In the genomic region with DNA sequence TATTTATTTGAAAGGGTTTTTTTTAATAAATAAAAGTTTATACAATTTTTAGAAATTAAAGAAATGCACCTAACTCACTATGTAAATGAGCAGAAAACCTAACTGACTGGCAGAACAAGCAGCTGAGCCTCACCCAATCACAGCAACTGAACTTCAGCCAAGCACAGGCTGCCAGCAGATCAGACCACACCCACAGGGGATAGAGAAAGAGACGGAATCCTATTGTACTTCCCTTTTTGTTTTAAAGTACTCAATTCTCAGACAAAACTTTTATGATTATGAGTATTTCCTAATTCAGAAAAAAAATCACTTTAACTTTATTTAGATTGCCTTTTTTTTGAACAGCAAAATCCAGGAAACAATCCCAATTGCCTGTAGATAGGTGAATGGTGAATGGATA, we compare ENCODE assay signal across 9 mouse cellular contexts. TPM values are rescaled to one million over a fixed set of nuclear protein-coding genes. Genes with fewer than 3 reads are reported as not detected.
A peak's percentile ranks its signal among the peaks of the same experiment; 100 is the strongest.
DNase-seq lines count a peak whose midpoint lies in the region; ATAC-seq and TF ChIP-seq lines count a peak whose summit lies in the region.
"Had no signal": no experiment of that assay in that cellular context is flagged by ENCODE, and none has a peak within 500 bp of the region (broad histone marks: within the 10 kb centered on the region; RNA-seq: fewer than 3 reads in every experiment).

No protein-coding gene starts in this region.

- TF ChIP-seq CTCF in MEL (IDR thresholded peaks at IDR 0.05 in 2 of 3, conservative IDR thresholded peaks at IDR 0.05 in 1 of 3; ENCODE audit: control insufficient read depth in 1 of 3, insufficient read depth in 1 of 3, low read depth in 2 of 3, low read length in 3 of 3, poor library complexity in 1 of 3, severe bottlenecking in 1 of 3) = no peak
- TF ChIP-seq CTCF in intestine, postnatal 0 days (IDR thresholded peaks at IDR 0.05; ENCODE audit: low read depth) = no peak

- H3K79me2 ChIP-seq in MEL (ENCODE audit: control insufficient read depth, insufficient read depth, low read length, poor library complexity) = peaks cover 1% of the 10 kb centered on the region; the same call in 1 of the 2 replicates

- H3K4me3 ChIP-seq in hindbrain, embryonic 13.5 days = no peak overlapping the region
- H3K4me3 ChIP-seq in hindbrain, embryonic 12.5 days = no peak overlapping the region
- no peak overlapping the region; a peak in 1 of 4 replicates for H3K4me3 ChIP-seq in MEL (ENCODE audit: control insufficient read depth in 1 of 2, insufficient read depth in 1 of 2, low read depth in 2 of 2, low read length in 2 of 2)
- H3K4me3 ChIP-seq in intestine, postnatal 0 days (ENCODE audit: low read depth, low read length) = no peak overlapping the region

- no peak for ATAC-seq in hindbrain, embryonic 13.5 days (ENCODE audit: low FRiP score)
- no peak for ATAC-seq in hindbrain, embryonic 12.5 days (ENCODE audit: low FRiP score)
- peak; percentile 69; the same call in 1 of the 2 replicates for ATAC-seq in intestine, postnatal 0 days

- H3K9me3 ChIP-seq in hindbrain, embryonic 13.5 days = no peaks in the 10 kb centered on the region
- H3K9me3 ChIP-seq in hindbrain, embryonic 12.5 days (replicated peaks) = peaks cover 2% of the 10 kb centered on the region; the same call in 1 of the 2 replicates
- H3K9me3 ChIP-seq in MEL (replicated peaks; ENCODE audit: insufficient read depth, low read length) = no peaks in the 10 kb centered on the region
- no peaks in the 10 kb centered on the region for H3K9me3 ChIP-seq in intestine, postnatal 0 days (ENCODE audit: control insufficient read depth)

- peak in 1 of 2 experiments; percentile 50; a peak in 3 of 4 replicates for TF ChIP-seq EP300 in MEL (IDR thresholded peaks at IDR 0.05; ENCODE audit: low read depth in 1 of 2, low read length in 2 of 2)

- H3K4me1 ChIP-seq in hindbrain, embryonic 13.5 days (replicated peaks) = peaks cover 55% of the 10 kb centered on the region
- H3K4me1 ChIP-seq in hindbrain, embryonic 12.5 days = peaks cover 36% of the 10 kb centered on the region
- H3K4me1 ChIP-seq in MEL (ENCODE audit: control insufficient read depth in 1 of 2, insufficient read depth in 2 of 2, low read length in 2 of 2) = peaks cover 21 to 24% of the 10 kb centered on the region in 2 experiments
- no peaks in the 10 kb centered on the region for H3K4me1 ChIP-seq in intestine, postnatal 0 days (replicated peaks; ENCODE audit: control insufficient read depth, insufficient read depth, low read length)

- TF ChIP-seq RAD21 in MEL (IDR thresholded peaks at IDR 0.05; ENCODE audit: low read depth, low read length) = no peak

- no peaks in the 10 kb centered on the region for H3K27me3 ChIP-seq in hindbrain, embryonic 13.5 days
- no peaks in the 10 kb centered on the region for H3K27me3 ChIP-seq in hindbrain, embryonic 12.5 days
- no peaks in the 10 kb centered on the region for H3K27me3 ChIP-seq in MEL (ENCODE audit: control insufficient read depth in 1 of 2, insufficient read depth in 2 of 2, low read length in 2 of 2)
- H3K27me3 ChIP-seq in intestine, postnatal 0 days (replicated peaks; ENCODE audit: control insufficient read depth, insufficient read depth, low read length) = no peaks in the 10 kb centered on the region

- 0 out of 2 replicates have a peak overlapping the region, but pooled peaks have one; percentile 52 for H3K27ac ChIP-seq in hindbrain, embryonic 13.5 days
- H3K27ac ChIP-seq in hindbrain, embryonic 12.5 days = no peak overlapping the region
- H3K27ac ChIP-seq in MEL (ENCODE audit: control insufficient read depth, low read depth, low read length) = no peak overlapping the region
- H3K27ac ChIP-seq in intestine, postnatal 0 days (ENCODE audit: low read depth, low read length) = no peak overlapping the region
- H3K27ac ChIP-seq: macrophage had no signal

- no peak overlapping the region for H3K9ac ChIP-seq in hindbrain, embryonic 13.5 days
- H3K9ac ChIP-seq in hindbrain, embryonic 12.5 days = no peak overlapping the region
- no peak overlapping the region for H3K9ac ChIP-seq in MEL (ENCODE audit: control insufficient read depth, low read depth, low read length, poor library complexity, severe bottlenecking)
- H3K9ac ChIP-seq in intestine, postnatal 0 days (ENCODE audit: low read depth, low read length) = no peak overlapping the region

- WGBS in hindbrain, embryonic 13.5 days = 21% methylated on average over 1 of the region's 1 CpGs
- WGBS in hindbrain, embryonic 12.5 days = 45% methylated on average over 1 of the region's 1 CpGs
- WGBS in intestine, postnatal 0 days = 14% methylated on average over 1 of the region's 1 CpGs

- DNase-seq in A20 (ENCODE audit: low read depth, low spot score) (peak; percentile 83), MEL (ENCODE audit: low read depth, low spot score) (peak; percentile 95)
- no peak for DNase-seq in embryo, embryonic 11 days
- no peak for DNase-seq in kidney, postnatal 14 days
- no peak for DNase-seq in urinary bladder, postnatal 10 days (ENCODE audit: low spot score)

- H3K36me3 ChIP-seq in hindbrain, embryonic 13.5 days = peaks cover 2% of the 10 kb centered on the region; the same call in 1 of the 2 replicates
- H3K36me3 ChIP-seq in hindbrain, embryonic 12.5 days = peaks cover 3% of the 10 kb centered on the region; the same call in 1 of the 2 replicates
- peaks cover 3 to 36% of the 10 kb centered on the region in 2 experiments for H3K36me3 ChIP-seq in MEL (ENCODE audit: control insufficient read depth in 1 of 2, insufficient read depth in 2 of 2, low read length in 2 of 2)
- H3K36me3 ChIP-seq in intestine, postnatal 0 days (ENCODE audit: control insufficient read depth, insufficient read depth) = peaks cover 6% of the 10 kb centered on the region

- no peak for TF ChIP-seq POLR2A in MEL (IDR thresholded peaks at IDR 0.05; ENCODE audit: control insufficient read depth in 1 of 2, insufficient read depth in 1 of 2, low read depth in 1 of 2, low read length in 2 of 2, poor library complexity in 1 of 2)

- no peak overlapping the region for H3K4me2 ChIP-seq in hindbrain, embryonic 13.5 days
- no peak overlapping the region for H3K4me2 ChIP-seq in hindbrain, embryonic 12.5 days (replicated peaks)
- peak overlapping the region; percentile 27; the same call in 1 of the 2 replicates for H3K4me2 ChIP-seq in intestine, postnatal 0 days (replicated peaks; ENCODE audit: low read depth)

TF ChIP-seq in MEL, 35 proteins besides CTCF, POLR2A, EP300 and RAD21:
- TF ChIP-seq SIN3A (IDR thresholded peaks at IDR 0.05; ENCODE audit: low read length) (peak; percentile 63), MAZ (IDR thresholded peaks at IDR 0.05; ENCODE audit: low read depth, low read length) (0 out of 2 replicates have a peak, but pooled peaks have one; percentile 33), ETS1 (IDR thresholded peaks at IDR 0.05; ENCODE audit: low read depth, low read length) (peak; percentile 68), MYC (IDR thresholded peaks at IDR 0.05; ENCODE audit: low read depth, low read length) (peak; percentile 69; the same call in 1 of the 2 replicates), CHD1 (IDR thresholded peaks at IDR 0.05; ENCODE audit: low read depth, low read length) (0 out of 2 replicates have a peak, but pooled peaks have one; percentile 26), E2F4 (IDR thresholded peaks at IDR 0.05; ENCODE audit: borderline replicate concordance, low read depth, low read length) (no peak), ZKSCAN1 (IDR thresholded peaks at IDR 0.05; ENCODE audit: low read depth, low read length) (no peak), MAX (IDR thresholded peaks at IDR 0.05; ENCODE audit: low read length) (no peak), RCOR1 (IDR thresholded peaks at IDR 0.05; ENCODE audit: low read depth, low read length) (peak; percentile 97), TCF12 (IDR thresholded peaks at IDR 0.05; ENCODE audit: low read depth, low read length) (0 out of 2 replicates have a peak, but pooled peaks have one; percentile 36), ZNF384 (IDR thresholded peaks at IDR 0.05; ENCODE audit: low read depth, low read length) (peak; percentile 19; the same call in 1 of the 2 replicates), ZC3H11A (IDR thresholded peaks at IDR 0.05; ENCODE audit: low read depth, low read length) (0 out of 2 replicates have a peak, but pooled peaks have one; percentile 8), TAL1 (IDR thresholded peaks at IDR 0.05; ENCODE audit: low read length) (no peak), MXI1 (IDR thresholded peaks at IDR 0.05; ENCODE audit: low read depth, low read length) (peak; percentile 73)

RNA-seq across cellular contexts. Expression of a gene that starts 29.5 kb away (rescaled TPM):
- polyA plus RNA-seq in hindbrain, embryonic 13.5 days (2015; fragmentation: Nextera tagmentation; extraction: Ambion mirVana) = 162 and 164 TPM in 2 replicates
- polyA plus RNA-seq in hindbrain, embryonic 12.5 days (2016; fragmentation: Nextera tagmentation; extraction: Ambion mirVana) = 198 and 205 TPM in 2 replicates
- 31.4 and 33.4 TPM in 2 replicates for total RNA-seq in MEL (2012; rRNA removed)
- 10 to 100 TPM; 30.1 to 47.4 TPM for polyA plus RNA-seq in MEL (2012; ENCODE audit: insufficient read depth in 1 of 2, insufficient read length in 2 of 2, low read depth in 1 of 2, low replicate concordance in 2 of 2, missing spikeins in 1 of 2)
- polyA plus RNA-seq in intestine, postnatal 0 days (2015; fragmentation: Nextera tagmentation; extraction: Ambion mirVana) = 58.8 and 63.5 TPM in 2 replicates

Comparison
In these comparisons a context has a peak if more than half of its experiments do, and no peak if none do; other contexts are left out.
1. DNase-seq: peak in A20 (single experiment) and MEL (single experiment); none in embryo, embryonic 11 days (single experiment), kidney, postnatal 14 days (single experiment) and urinary bladder, postnatal 10 days (single experiment).